Mouse (Mus musculus): ENCODE results near the gene Zfp524. TPM values are rescaled to one million over a fixed set of nuclear protein-coding genes. Genes with fewer than 3 reads are reported as not detected.
A peak's percentile ranks its signal among the peaks of the same experiment; 100 is the strongest.
"Not testable (repeated sequence)": the region's sequence is repeated elsewhere in the genome, so short reads cannot be mapped to it uniquely, and the experiment has no call there.

Zfp524 gene
- total RNA-seq, 2 experiments from 2014 or later: 13.5 to 26.2 TPM

DNA sequence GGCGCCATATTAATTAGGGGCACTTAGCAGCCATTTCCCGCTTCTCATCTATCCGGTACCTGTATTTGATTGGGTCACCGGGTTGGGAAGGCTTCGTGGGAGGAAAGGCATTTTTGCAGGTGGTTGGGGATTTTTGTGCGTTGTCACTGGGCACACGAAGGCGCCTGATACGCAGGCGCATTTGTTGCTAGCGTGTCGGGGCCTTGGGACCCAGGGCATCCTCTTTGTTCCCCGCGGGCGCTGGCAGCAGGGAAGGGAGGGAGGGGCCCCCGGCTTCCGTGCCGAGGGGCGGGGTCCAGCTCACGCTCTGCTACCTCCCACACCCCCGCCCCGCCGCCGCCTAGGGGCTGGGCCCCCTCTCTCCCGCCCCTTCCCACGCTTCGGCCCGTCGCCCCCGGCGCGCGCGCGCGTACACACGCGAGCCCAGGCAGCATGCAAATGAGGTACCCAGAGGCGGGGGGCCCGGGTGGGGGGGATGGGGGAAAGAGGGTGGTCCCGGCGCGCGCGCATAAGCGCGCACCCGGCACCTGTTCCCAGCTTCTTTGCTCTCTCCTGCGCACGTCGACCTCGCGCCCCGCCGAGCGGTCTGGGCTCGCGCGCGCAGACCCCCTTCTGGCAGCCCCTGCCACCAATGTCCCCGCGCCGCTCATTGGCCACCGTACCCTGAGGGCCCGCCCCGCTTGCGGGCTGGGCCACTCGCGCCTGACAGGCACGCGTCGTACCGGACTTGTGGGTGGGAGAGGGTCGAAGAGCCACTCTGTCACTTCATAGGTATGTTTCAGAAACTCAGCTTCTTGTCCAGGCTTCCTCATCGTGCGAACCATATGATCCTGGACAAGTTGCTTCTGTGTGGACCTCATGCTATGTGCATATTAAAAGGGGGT lies 1.1 kb downstream of the Zfp524 start, which contains the start of gene Gm44973:
Gene Gm44973 (plus strand): TSS at position 379 of the 884 bp plus-strand sequence.
- ATAC-seq (ENCODE audit: poor library complexity, severe bottlenecking): peak; percentile 66

GRCm38 (mm10) chr7:5016057-5016456 lies 1.8 kb downstream of the Zfp524 start:
- no peak for ATAC-seq (ENCODE audit: poor library complexity, severe bottlenecking)

- no peak for ATAC-seq (ENCODE audit: poor library complexity, severe bottlenecking)
Measured at GRCm38 (mm10) chr7:5016920-5017319, 2.7 kb downstream of the Zfp524 start.

- no peak for ATAC-seq (ENCODE audit: poor library complexity, severe bottlenecking)
Measured at GRCm38 (mm10) chr7:5017352-5017751, 3.1 kb downstream of the Zfp524 start.

GRCm38 (mm10) chr7:5017931-5018330 lies 3.7 kb downstream of the Zfp524 start:
- no peak for ATAC-seq (ENCODE audit: poor library complexity, severe bottlenecking)

DNA sequence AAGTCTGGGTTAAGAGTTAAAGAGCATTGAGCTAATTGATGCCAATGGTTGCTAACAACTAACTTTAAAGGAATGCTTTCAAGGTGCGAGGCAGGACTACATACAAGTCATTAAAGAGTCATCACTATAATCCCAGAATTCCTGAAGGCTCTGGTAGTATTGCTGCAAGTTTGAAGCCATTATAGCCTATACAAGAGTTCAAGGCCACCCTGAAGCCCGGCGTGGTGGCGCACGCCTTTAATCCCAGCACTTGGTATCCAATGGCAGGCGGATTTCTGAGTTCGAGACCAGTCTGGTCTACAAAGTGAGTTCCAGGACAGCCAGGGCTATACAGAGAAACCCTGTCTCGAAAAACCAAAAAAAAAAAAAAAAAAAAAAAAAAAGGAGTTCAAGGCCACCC lies 5.4 kb downstream of the Zfp524 start:
- not testable (repeated sequence) for ATAC-seq (ENCODE audit: poor library complexity, severe bottlenecking)

GRCm38 (mm10) chr7:5020000-5020681 lies 5.9 kb downstream of the Zfp524 start, which contains the start of the genes Zfp865 and Ccdc106:
Zfp865 (plus strand) TSS chr7:5020376.
Ccdc106 (plus strand) TSS chr7:5020553.
- peak; percentile 89 for ATAC-seq (ENCODE audit: poor library complexity, severe bottlenecking)

GRCm38 (mm10) chr7:5020685-5021084 lies 6.5 kb downstream of the Zfp524 start:
- ATAC-seq (ENCODE audit: poor library complexity, severe bottlenecking): no peak

- ATAC-seq (ENCODE audit: poor library complexity, severe bottlenecking): no peak
Measured at GRCm38 (mm10) chr7:5021197-5021596, 7.0 kb downstream of the Zfp524 start.

GRCm38 (mm10) chr7:5029543-5029942 lies 15.3 kb downstream of the Zfp524 start:
- no peak for ATAC-seq (ENCODE audit: poor library complexity, severe bottlenecking)

DNA sequence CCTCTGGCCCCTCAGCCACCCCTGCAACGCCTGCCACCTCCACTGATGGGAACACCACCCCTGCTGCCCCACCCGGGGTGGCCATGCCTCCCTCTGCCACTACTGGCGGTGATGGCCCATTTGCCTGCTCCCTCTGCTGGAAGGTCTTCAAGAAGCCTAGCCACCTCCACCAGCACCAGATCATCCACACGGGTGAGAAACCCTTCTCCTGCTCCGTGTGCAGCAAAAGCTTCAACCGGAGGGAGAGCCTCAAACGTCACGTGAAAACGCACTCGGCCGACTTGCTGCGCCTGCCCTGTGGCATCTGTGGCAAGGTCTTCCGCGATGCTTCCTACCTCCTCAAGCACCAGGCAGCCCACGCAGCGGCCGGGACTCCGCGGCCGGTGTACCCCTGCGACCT lies 15.7 kb downstream of the Zfp524 start:
- ATAC-seq (ENCODE audit: poor library complexity, severe bottlenecking): no peak

GRCm38 (mm10) chr7:5030554-5031275 lies 16.5 kb downstream of the Zfp524 start:
- ATAC-seq (ENCODE audit: poor library complexity, severe bottlenecking): no peak

- no peak for ATAC-seq (ENCODE audit: poor library complexity, severe bottlenecking)
Measured at GRCm38 (mm10) chr7:5031496-5031895, 17.3 kb downstream of the Zfp524 start.

DNA sequence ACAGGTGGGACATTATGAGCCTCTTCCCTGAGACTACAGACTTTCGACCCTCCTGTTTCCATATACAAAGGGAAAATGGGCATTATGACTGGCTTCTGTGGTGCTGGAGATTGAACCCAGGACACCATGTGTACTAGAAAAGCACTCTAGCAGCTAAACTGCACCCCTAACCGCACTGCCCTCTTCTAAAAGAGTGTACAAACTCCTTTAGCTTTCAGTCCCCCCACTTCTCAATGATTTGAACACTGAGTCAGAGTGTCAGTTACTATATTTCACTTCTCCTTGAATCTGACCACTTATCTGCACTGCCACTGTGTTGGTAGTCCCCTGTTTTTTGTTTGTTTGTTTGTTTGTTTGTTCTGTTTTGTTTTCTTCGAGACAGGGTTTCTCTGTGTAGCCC lies 19.6 kb downstream of the Zfp524 start, which contains the start of gene 4632433K11Rik:
Gene 4632433K11Rik (plus strand): TSS at position 301 of the 400 bp plus-strand sequence.
- no peak for ATAC-seq (ENCODE audit: poor library complexity, severe bottlenecking)

- ATAC-seq (ENCODE audit: poor library complexity, severe bottlenecking): no peak
Measured at GRCm38 (mm10) chr7:5035628-5036027, 21.4 kb downstream of the Zfp524 start.

GRCm38 (mm10) chr7:5036136-5036535 lies 21.9 kb downstream of the Zfp524 start:
- no peak for ATAC-seq (ENCODE audit: poor library complexity, severe bottlenecking)

- ATAC-seq (ENCODE audit: poor library complexity, severe bottlenecking): no peak
Measured at GRCm38 (mm10) chr7:5037026-5037425, 22.8 kb downstream of the Zfp524 start.

- ATAC-seq (ENCODE audit: poor library complexity, severe bottlenecking): no peak
Measured at GRCm38 (mm10) chr7:5037467-5037866, 23.3 kb downstream of the Zfp524 start.

- ATAC-seq (ENCODE audit: poor library complexity, severe bottlenecking): peak; percentile 97
Measured at GRCm38 (mm10) chr7:5038109-5038732, 24.0 kb downstream of the Zfp524 start, which contains the start of gene Zfp784. Zfp784 (minus strand) TSS chr7:5038446.

GRCm38 (mm10) chr7:5038940-5039339 lies 24.7 kb downstream of the Zfp524 start:
- no peak for ATAC-seq (ENCODE audit: poor library complexity, severe bottlenecking)

All from megakaryocyte, adult 5-6 weeks (primary cell).